8 mouse cellular contexts compared by ENCODE assay signal in genomic region chr6:85239044-85239489, GRCm38 (mm10). TPM values are rescaled to one million over a fixed set of nuclear protein-coding genes. Genes with fewer than 3 reads are reported as not detected.
DNase-seq lines count a peak whose midpoint lies in the region; ATAC-seq and TF ChIP-seq lines count a peak whose summit lies in the region.

No protein-coding gene starts in this region.

- H3K4me3 ChIP-seq in liver, embryonic 14.5 days (ENCODE audit: insufficient read depth in 1 of 2, low read depth in 2 of 2, low read length in 2 of 2), result no peak overlapping the region
- H3K4me3 ChIP-seq in neural tube, embryonic 11.5 days (ENCODE audit: low read depth, low read length), result no peak overlapping the region
- H3K4me3 ChIP-seq in thymus, adult 2 months (ENCODE audit: control insufficient read depth, insufficient read depth, low read length), result no peak overlapping the region

- H3K9ac ChIP-seq in liver, embryonic 14.5 days (replicated peaks), result no peak overlapping the region
- H3K9ac ChIP-seq in neural tube, embryonic 11.5 days (ENCODE audit: low read length), result no peak overlapping the region

- no peaks in the 10 kb centered on the region for H3K27me3 ChIP-seq in liver, embryonic 14.5 days (ENCODE audit: control insufficient read depth, insufficient read depth, low read length)
- H3K27me3 ChIP-seq in neural tube, embryonic 11.5 days (ENCODE audit: control insufficient read depth, insufficient read depth, low read length), result no peaks in the 10 kb centered on the region
- H3K27me3 ChIP-seq in thymus, adult 2 months (ENCODE audit: control insufficient read depth, insufficient read depth, low read length), result no peaks in the 10 kb centered on the region

- DNase-seq in right cerebral cortex, adult 2 months (ENCODE audit: low spot score in 2 of 2), result peak; percentile 55 to 59
- no peak for DNase-seq in right cerebral cortex, postnatal 36 days (ENCODE audit: low spot score in 2 of 2)
- peak; percentile 85 for DNase-seq in embryo, embryonic 10 days (ENCODE audit: low spot score)
- peak; percentile 93 for DNase-seq in heart, adult 11 months
- peak; percentile 89 for DNase-seq in kidney, adult 9 months
- peak in 2 of 3 experiments; percentile 9 to 22 for DNase-seq in liver, embryonic 14.5 days (ENCODE audit: low read depth in 3 of 3, low spot score in 3 of 3)
- DNase-seq in neural tube, embryonic 11.5 days (ENCODE audit: low spot score), result peak; percentile 81
- DNase-seq in thymus, adult 2 months, result peak; percentile 55

- no peaks in the 10 kb centered on the region for H3K4me1 ChIP-seq in liver, embryonic 14.5 days (replicated peaks; ENCODE audit: control insufficient read depth in 2 of 2, insufficient read depth in 2 of 2, low read length in 1 of 2)
- no peaks in the 10 kb centered on the region for H3K4me1 ChIP-seq in neural tube, embryonic 11.5 days (ENCODE audit: control insufficient read depth, insufficient read depth, low read length)
- no peaks in the 10 kb centered on the region; the same call in 1 of the 2 replicates for H3K4me1 ChIP-seq in thymus, adult 2 months (replicated peaks; ENCODE audit: control insufficient read depth, insufficient read depth, low read length)

- H3K4me2 ChIP-seq in liver, embryonic 14.5 days (ENCODE audit: low read depth), result peak overlapping the region; percentile 26; the same call in 1 of the 2 replicates
- H3K4me2 ChIP-seq in neural tube, embryonic 11.5 days (ENCODE audit: low read depth), result no peak overlapping the region

- TF ChIP-seq POLR2A in thymus, adult 2 months (IDR thresholded peaks at IDR 0.05; ENCODE audit: control insufficient read depth, extremely low read depth, insufficient read depth, low read length, poor library complexity), result no peak

- no peak for TF ChIP-seq EP300 in liver, embryonic 14.5 days (IDR thresholded peaks at IDR 0.05; ENCODE audit: low read depth)

- ATAC-seq in liver, embryonic 14.5 days (ENCODE audit: insufficient read depth), result no peak
- ATAC-seq in neural tube, embryonic 11.5 days (ENCODE audit: insufficient read depth, low FRiP score, low TSS enrichment), result 0 out of 2 replicates have a peak, but pooled peaks have one; percentile 45

- no peaks in the 10 kb centered on the region for H3K9me3 ChIP-seq in liver, embryonic 14.5 days (ENCODE audit: control insufficient read depth, low read length)
- H3K9me3 ChIP-seq in neural tube, embryonic 11.5 days (ENCODE audit: control insufficient read depth, low read length), result no peaks in the 10 kb centered on the region

- 8% methylated on average over 4 of the region's 4 CpGs for WGBS in liver, embryonic 14.5 days (ENCODE audit: insufficient replicate concordance)
- 9% methylated on average over 4 of the region's 4 CpGs for WGBS in neural tube, embryonic 11.5 days
- WGBS in thymus, adult 2 months, result 22% methylated on average over 4 of the region's 4 CpGs

- H3K27ac ChIP-seq in liver, embryonic 14.5 days, result no peak overlapping the region
- H3K27ac ChIP-seq in neural tube, embryonic 11.5 days (ENCODE audit: low read depth, low read length), result no peak overlapping the region
- no peak overlapping the region for H3K27ac ChIP-seq in thymus, adult 2 months (ENCODE audit: control insufficient read depth, insufficient read depth, low read length)

- TF ChIP-seq CTCF in liver, embryonic 14.5 days (IDR thresholded peaks at IDR 0.05; ENCODE audit: low read depth), result peak; percentile 86
- TF ChIP-seq CTCF in thymus, adult 2 months (IDR thresholded peaks at IDR 0.05; ENCODE audit: borderline replicate concordance, control insufficient read depth, extremely low read depth, insufficient read depth, low read length, poor library complexity), result peak; percentile 90

- no peaks in the 10 kb centered on the region for H3K36me3 ChIP-seq in liver, embryonic 14.5 days (replicated peaks; ENCODE audit: control insufficient read depth, insufficient read depth, low read depth)
- H3K36me3 ChIP-seq in neural tube, embryonic 11.5 days (ENCODE audit: control insufficient read depth, insufficient read depth, low read length), result no peaks in the 10 kb centered on the region
- H3K36me3 ChIP-seq in thymus, adult 2 months (ENCODE audit: control insufficient read depth, insufficient read depth, low read length), result no peaks in the 10 kb centered on the region

RNA-seq across cellular contexts. Expression of gene Emx1, which starts 51.8 kb away (rescaled TPM):
- polyA plus RNA-seq in liver, embryonic 14.5 days (2012; rRNA removed), result 0.03 and 0.12 TPM in 2 replicates
- polyA plus RNA-seq in liver, embryonic 14.5 days (2014; fragmentation: Nextera tagmentation; extraction: Ambion mirVana), result not detected in 2 replicates
- not detected in 2 replicates for polyA plus RNA-seq in neural tube, embryonic 11.5 days (2014; fragmentation: Nextera tagmentation; extraction: Ambion mirVana)
- polyA plus RNA-seq in thymus, adult 2 months (2012; rRNA removed), result 0.23 and 0.40 TPM in 2 replicates

Comparison
In these comparisons a context has a peak if more than half of its experiments do, and no peak if none do; other contexts are left out.
1. DNase-seq: peak in right cerebral cortex, adult 2 months (2 of 2), embryo, embryonic 10 days (single experiment), heart, adult 11 months (single experiment), kidney, adult 9 months (single experiment), liver, embryonic 14.5 days (2 of 3), neural tube, embryonic 11.5 days (single experiment) and thymus, adult 2 months (single experiment); none in right cerebral cortex, postnatal 36 days (0 of 2).